Mouse (Mus musculus) ES-Bruce4 (cell line): ENCODE results near the gene Immp2l.

Experiments
- CTCF ChIP-seq: IDR thresholded peaks from one replicate; pipeline ENCODE4 v1.8.1; 2011; ENCODE audit warnings: low read depth, low read length
- POLR2A ChIP-seq: IDR thresholded peaks from one replicate; pipeline ENCODE4 v1.8.1; 2011; ENCODE audit warnings: low read length; ENCODE audit not compliant: insufficient read depth

DNA sequence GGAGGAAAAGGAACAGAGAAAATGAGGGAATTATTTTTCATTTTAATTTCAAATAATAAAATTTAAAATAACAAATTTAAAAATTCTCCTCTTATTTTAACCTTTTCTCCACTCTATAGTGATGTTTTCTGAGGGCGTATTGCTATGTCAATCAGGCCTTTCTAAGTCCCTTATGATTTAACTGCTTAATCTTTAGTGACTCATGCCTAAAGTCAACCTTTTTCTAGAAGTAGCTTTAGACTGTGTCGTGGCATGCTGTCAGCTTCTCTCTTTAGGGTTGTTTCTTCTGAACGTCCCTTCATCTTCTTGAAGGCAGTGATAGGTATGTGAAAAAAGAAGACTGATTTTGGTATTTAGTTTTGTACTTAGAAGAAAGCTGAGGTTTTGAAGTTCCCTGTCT lies 214.0 kb downstream of the Immp2l start:
- TF ChIP-seq POLR2A (no peak), CTCF (no peak)
